Mouse (Mus musculus): ENCODE data around the gene Icam4. TPM values are rescaled to one million over a fixed set of nuclear protein-coding genes. Genes with fewer than 3 reads are reported as not detected.
"Not testable (repeated sequence)": the region's sequence is repeated elsewhere in the genome, so short reads cannot be mapped to it uniquely, and the experiment has no call there.

Icam4 gene
- total RNA-seq, 2 experiments from 2014 or later, result 0.53 to 0.79 TPM

DNA sequence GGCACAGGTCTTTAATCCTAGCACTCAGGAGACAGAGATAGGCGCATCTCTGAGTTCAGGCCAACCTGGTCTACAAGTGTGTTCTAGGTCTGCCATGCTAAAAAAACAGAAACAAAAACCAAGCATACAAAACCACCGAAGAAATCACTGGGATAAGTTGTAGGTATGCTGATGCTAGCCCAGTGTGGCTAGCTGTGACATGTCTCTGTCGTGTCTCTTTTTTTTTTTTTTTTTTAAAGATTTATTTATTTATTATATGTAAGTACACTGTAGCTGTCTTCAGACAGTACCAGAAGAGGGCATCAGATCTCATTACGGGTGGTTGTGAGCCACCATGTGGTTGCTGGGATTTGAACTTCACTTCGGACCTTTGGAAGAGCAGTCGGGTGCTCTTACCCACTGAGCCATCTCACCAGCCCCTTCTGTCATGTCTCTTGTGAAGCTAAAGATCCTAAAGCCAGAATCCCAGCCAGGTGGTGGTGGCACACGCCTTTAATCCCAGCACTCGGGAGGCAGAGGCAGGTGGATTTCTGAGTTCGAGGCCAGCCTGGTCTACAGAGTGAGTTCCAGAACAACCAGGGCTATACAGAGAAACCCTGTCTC, 18.1 kb upstream of the Icam4 start:
- intact Hi-C loops (cut with DNase I); DNase-seq: not testable (repeated sequence)

DNA sequence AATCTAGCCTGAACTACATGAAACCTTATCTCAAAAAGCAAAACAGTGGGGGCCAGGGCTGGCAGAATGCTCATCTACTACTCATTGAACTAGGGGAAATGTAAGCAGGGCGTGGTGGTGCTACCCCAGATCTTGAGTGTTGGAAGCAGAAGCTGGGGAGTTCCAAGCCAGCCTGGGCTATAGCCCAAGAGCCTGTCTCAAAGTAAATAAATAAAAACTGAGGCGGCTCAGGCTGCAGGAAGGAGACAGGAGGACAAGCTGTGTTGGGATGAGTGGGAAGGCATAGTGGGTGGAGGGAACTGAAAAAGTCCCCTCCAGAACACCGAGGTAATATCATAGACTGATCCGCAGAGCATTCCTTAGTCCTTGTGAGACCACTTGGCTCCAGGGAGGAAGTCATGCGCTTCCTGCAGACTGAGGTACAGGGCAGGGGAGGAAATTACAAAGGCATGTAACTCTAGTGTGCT, 17.3 kb upstream of the Icam4 start:
- intact Hi-C loops (cut with DNase I), result no loop called here
- peak; percentile 42 to 62 for DNase-seq

DNA sequence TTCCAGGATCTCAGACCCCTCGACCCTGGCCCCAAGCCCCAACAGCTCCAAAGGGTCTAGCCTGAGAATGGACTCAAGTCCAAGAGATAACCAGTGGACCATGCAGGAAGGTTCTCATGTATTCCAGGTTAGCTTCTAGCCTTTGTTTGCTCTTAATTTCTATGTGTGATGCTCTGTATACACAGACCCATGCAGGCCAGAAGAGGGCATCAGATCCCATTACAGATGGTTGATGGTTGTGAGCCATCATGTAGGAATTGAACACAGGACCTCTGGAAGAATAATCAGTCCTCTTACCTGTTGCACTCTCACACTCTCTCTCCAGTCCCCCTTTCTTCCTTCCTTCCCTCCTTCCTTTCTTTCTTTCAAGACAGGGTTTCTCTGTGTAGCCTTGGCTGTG, 16.8 kb upstream of the Icam4 start:
- intact Hi-C loops (cut with DNase I), result no loop called here

DNA sequence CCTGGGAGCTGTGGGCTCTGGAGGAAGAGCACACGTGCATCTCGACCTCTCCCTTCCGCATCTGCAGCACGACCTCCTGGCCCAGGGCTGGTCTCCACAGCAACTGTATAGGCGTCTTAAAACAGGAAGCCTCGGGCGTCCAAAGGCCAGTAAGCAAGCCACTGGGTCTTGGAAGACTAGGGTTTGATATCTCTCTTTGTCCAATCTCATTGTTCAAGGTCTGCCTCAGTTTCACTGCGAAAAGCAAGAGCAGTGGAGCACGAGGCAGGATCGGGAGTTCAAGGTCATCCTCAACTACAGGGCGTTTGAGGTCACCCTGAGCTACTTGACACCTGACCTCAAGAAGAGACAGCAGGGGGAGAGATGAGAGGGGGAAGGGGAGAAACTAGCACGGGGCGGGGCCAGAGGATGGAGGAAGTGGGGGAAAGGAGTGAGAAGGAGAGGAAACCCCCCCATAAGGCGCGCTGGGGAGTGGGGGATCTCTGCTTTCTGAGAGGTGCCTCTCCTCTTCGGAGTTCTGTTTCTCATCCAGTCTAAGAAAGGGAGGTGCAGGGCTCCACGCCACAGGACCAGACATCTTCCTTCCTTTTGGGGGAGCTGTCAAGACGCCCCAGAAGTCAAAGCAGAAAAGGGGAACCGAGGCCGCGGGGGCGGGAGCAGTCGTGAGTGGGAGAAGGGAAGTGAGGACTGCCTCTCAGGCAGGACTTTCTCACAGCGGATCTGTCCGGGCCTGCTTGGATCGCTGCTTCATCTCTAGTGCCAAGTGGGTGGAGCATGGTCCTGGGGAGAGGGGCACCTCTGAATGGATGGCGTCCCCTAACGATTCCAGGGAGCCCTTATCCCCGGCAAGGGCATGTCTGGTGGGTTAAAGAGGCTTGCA, 14.2 kb upstream of the Icam4 start:
- intact Hi-C loops (cut with DNase I), result no loop called here
- peak; percentile 70 to 77 for DNase-seq

More for the DNA sequence above, 16.8 kb upstream of the Icam4 start:
- no peak for DNase-seq

DNA sequence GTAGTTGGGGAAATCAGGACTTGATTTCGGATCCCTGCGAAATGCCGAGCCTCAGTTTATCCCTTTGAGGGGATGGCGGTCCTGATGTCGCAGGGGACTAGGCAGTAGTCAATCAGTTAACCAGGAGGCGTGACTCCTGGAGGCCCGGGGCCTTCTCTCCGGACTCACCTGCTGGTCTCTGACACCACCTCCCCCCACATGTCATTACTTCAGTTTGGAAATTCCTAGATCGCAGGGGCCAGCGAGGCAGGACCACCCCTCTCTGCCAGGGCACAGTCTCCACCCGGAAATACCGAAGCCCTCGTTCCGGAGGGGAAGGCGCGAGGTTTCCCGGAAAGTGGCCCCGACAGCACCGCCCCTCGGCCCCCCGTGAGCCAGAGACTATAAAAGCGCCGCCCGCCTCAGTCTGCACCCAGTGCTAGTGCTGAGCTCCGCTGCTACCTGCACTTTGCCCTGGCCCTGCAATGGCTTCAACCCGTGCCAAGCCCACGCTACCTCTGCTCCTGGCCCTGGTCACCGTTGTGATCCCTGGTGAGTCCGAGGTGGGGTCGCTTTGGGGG, 13.5 kb upstream of the Icam4 start, which contains the start of gene Icam1:
Icam1 (plus strand) TSS at position 415 of the 560 bp plus-strand sequence.
- peak; percentile 67 to 75 for DNase-seq
- intact Hi-C loops (cut with DNase I), result no loop called here

DNA sequence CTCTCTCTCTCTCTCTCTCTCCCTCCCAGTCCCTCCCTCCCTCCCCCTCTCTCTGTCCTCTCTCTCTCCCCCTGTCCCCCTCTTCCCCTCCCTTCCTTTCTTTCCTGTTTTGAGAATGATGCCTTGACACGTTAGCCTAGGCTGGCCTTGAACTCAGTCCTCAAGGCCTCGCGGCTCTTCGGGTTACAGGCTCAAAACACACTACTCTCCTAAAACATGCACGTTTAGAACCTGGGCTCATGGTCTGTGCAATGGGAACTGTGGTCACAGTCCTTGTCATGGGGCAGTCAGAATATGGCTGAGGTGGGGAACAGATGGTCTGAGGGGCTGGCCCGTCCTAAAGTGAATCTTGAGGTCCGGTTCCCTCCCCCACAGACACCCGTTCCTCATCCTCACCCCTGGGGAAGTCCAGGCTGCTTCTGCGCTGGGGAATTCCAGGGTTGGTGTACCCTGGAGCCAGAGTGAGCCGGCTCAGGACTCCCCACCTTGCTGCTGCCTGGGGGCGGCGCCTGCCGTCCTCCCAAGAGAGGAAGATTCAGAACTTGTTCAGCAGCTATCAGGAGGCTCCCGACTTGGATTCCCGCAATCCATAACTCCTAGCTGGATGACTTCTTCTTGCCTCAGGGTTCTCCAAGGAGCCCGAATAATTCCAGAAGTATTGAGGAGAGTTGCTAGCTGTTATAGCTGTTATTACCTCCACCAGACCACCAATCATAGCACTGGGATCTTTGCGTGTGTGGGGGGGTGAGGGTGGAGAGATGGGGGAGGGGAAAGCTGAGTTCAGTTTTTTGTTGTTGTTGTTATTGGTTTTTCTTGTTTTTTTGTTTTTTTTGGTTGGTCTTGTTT, 12.6 kb upstream of the Icam4 start:
- DNase-seq, result no peak
- intact Hi-C loops (cut with DNase I), result no loop called here

DNA sequence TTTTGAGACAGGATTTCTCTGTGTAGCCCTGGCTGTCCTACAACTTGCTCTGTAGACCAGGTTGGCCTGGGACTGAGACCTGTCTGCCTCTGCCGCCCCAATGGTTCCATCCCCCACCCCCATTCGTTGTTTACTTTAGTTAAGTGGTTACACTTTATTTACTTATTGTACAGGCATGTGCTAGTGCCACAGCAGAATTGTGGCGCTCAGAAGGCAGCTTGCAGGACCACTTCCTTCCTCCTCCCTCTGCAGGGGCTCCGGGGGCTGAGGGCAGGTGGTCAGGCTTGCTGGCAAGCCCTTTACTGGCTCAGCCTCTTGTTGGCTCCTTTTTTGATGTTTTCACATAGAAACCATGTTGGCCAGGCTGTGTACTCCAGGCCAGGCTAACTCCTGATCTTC, 12.0 kb upstream of the Icam4 start:
- intact Hi-C loops (cut with DNase I), result no loop called here
- no peak for DNase-seq

DNA sequence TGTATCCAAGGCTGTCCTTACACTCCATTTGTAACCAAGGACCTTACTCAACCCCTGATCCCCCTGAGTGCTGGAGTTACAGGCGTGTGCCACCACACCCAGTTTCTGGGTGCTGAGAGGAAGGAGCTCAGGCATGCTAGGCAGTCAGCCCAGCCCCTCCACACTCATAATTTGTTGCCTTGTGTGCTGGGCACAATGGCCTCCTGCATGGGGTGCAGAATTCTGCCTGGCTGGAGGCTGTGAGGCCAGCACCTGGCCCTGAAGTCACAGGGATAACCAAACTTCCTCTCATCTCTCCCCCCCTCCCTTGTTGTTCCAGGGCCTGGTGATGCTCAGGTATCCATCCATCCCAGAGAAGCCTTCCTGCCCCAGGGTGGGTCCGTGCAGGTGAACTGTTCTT, 10.6 kb upstream of the Icam4 start:
- no peak for DNase-seq
- intact Hi-C loops (cut with DNase I), result no loop called here

DNA sequence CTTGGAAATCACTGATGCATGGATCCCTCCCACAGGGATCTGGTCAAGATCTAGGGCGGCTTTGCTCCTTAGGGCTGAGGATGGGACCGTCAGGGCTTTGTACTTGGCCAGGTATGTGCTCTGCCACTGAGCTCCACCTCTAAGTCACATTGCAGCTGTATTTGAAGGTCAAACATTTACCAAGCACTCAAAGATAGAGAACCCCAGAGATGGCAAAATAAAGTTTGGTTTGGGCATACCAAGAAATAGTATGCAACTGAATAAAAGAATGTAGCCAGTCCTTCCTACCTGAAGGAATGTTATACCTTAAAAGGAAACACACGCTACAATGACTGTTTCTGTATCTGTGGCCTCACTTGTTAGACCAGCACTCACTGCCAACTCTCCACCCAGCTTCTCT, 7.8 kb upstream of the Icam4 start:
- intact Hi-C loops (cut with DNase I), result no loop called here
- DNase-seq, result no peak

DNA sequence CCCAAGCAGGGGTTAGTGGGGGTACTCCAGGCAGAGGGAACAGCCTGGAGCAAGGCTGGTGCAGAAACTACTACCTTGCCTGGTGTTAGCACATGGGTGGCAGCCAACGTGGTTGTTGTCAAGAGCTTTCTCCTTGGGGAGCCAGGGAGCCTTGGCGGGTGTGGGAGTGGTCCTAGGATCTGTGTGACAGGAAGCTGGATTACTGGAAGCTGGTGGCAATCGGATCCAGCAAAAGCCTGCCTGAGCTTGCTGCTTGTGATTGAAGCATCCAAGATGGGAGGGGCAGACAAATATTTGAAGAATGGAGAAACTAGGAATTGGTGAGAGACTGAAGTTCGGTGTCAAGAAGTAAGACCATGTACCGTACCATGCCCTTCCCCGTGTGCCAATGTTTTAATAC, 6.9 kb upstream of the Icam4 start:
- intact Hi-C loops (cut with DNase I), result no loop called here
- DNase-seq, result no peak

DNA sequence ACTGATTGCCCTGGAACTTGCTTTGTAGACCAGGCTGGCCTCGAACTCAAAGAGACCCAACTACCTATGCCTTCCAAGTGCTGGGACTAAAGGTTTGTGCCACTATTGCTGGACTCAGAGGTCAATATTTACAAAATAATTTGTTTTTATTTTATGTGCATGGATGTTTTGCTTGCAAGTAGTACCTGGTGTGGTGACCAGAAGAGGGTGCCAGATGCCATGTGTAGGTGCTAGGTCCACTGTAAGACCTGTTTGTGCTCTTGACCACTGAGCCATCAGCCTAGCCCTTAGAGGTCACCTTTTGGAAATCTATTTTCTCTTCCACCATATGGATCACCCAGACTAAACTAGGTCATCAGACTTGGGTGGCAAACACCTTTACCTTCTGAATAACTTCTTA, 6.4 kb upstream of the Icam4 start:
- DNase-seq, result no peak
- intact Hi-C loops (cut with DNase I), result no loop called here

DNA sequence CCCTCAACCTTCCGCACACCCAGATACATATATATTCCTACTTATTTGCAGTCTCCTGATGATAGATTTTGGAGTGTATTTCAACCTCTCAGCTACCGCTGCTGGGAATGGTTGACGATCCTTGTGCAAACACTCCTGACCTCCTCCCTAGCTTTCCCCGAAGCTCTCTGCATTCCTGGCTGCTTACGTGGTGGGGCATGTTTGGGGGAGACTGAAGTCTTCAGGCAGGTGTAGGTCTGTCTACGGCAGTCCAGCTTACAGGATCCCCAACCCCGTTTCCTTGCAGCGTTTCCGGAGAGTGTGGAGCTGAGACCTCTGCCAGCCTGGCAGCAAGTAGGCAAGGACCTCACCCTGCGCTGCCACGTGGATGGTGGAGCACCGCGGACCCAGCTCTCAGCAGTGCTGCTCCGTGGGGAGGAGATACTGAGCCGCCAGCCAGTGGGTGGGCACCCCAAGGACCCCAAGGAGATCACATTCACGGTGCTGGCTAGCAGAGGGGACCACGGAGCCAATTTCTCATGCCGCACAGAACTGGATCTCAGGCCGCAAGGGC, 3.8 kb upstream of the Icam4 start:
- intact Hi-C loops (cut with DNase I), result no loop called here
- DNase-seq, result no peak

DNA sequence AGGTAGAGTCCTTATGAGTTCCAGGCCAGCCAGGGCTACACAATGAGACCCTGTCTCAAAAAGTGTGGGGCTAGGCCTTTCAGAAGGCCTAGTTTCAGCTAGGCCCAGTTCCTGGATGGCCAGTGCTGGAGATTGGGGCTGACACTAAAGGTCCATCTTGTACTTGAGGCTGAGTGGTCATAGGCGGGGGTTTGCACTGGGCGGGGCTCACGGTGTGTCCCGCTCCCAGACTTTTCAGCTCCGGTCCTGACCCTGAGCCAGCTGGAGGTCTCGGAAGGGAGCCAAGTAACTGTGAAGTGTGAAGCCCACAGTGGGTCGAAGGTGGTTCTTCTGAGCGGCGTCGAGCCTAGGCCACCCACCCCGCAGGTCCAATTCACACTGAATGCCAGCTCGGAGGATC, 2.3 kb upstream of the Icam4 start:
- DNase-seq, result no peak
- intact Hi-C loops (cut with DNase I), result no loop called here

DNA sequence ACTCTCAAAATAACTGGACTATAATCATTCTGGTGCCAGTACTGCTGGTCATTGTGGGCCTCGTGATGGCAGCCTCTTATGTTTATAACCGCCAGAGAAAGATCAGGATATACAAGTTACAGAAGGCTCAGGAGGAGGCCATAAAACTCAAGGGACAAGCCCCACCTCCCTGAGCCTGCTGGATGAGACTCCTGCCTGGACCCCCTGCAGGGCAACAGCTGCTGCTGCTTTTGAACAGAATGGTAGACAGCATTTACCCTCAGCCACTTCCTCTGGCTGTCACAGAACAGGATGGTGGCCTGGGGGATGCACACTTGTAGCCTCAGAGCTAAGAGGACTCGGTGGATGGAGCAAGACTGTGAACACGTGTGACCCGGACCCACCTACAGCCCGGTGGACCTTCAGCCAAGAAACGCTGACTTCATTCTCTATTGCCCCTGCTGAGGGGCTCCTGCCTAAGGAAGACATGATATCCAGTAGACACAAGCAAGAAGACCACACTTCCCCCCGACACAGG, 1.3 kb upstream of the Icam4 start:
- no peak for DNase-seq

DNA sequence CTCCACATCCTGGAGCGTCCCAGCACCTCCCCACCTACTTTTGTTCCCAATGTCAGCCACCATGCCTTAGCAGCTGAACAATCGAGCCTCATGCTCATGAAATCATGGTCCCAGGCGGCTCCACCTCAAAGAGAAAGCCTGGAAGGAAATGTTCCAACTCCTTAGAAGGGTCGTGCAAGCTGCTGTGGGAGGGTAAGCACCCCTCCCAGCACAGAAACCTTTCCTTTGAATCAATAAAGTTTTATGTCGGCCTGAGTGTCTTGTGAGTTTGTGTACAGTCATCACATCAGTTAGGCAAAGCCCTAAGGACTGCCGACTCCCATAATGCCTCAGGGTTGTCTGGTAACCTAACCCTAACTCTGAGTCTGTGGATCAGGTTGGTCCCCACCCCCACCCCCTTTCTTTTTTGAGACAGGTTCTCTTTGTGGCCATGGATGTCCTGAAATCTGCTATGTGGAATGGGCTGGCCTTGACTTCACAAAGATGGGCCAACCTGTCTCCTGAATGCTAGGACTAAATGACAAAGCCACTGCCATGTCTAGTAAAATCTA, 538 bp upstream of the Icam4 start:
- no peak for DNase-seq
- intact Hi-C loops (cut with DNase I), result loop anchor here (2.0 kb wide), 1 partner anchor 26 kb away; the partner anchor contains the start of gene Mrpl4

More for the DNA sequence above, 1.3 kb upstream of the Icam4 start:
- intact Hi-C loops (cut with DNase I), result loop anchor here (2.0 kb wide), 1 partner anchor 25 kb away; the partner anchor contains the start of gene Mrpl4

DNA sequence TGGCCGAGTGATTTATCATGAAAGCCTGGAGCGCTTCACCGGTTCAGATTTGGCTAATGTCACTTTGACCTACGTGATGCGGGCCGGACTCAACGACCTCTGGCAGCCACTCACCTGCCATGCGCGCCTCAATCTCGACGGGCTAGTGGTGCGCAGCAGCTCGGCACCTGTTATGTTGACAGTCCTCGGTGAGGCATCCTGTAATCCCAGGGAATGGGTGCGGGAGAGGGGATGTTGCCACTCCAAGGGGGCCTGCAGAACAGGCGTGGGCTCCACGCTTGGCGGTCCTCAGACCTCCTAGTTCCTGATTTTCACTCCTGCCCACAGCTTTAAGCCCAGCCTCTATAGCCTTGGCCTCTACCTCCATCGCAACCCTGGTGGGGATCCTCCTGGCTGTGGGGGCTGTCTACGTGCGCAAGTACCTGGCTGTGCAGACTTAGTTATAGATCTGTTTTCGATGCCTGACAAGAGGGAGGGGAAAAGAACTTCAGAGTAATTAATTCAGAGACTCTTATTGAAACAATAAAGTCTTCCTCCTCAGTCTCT, 955 bp downstream of the Icam4 start:
- intact Hi-C loops (cut with DNase I), result loop anchor here (2.0 kb wide), 2 partner anchors 43 to 107 kb away; partner anchors contain the start of genes Fdx1l and Gm49373
- DNase-seq, result no peak

DNA sequence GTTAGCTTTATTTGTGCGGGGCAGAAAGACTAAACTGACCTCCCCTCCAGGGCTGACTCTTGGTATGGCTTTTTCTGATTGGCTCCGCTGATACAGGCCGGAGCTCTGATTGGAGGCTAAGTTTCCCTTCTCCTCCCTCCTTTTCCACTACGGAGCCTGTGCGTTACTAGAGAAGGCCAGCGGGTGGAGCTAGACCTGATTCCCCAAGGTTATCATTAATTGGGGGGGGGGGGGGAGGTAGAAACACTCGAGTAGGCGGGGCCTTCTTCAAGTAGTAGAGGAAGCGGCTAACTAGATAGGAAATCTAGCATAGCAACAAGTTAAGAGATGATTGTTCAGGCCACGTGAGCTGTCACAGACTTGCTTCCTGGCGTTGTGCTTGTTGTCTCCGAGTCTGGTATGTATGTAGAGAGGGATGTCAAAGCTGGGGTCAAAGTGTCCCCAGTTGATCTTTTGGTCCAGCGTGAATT, 1.6 kb downstream of the Icam4 start:
- intact Hi-C loops (cut with DNase I), result loop anchor here (2.0 kb wide), 2 partner anchors 42 to 106 kb away; partner anchors contain the start of genes Fdx1l and Gm49373

DNA sequence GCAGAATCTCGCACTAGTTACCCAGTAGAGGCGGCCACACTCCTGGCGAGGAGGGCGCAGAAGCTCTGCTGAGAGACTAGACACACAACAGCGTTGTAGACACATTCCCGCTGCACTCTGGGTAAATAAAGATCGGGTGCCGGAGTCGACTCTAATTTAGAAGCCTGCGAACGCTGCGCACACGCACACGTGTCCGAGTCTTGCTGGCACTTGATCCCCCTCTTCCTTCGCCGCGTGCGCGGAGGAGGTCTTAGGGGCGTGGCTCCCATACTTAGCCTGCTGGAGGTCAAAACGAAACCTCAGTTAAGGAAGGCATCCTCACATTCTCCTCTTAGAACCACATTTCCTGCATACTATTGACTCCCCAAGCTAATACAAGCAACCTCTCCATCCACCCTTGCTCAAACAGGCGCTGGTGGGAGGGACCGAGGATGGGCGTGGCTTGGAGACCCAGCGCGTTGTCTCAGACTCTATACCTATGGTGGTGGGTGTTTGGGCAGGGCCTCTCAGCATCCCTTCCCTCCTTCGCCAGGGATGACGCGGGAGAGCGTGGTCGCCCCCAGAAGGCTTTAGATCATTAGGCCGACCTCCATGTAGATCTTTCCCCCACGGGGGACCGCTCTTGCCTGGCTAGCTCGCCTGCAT, 2.2 kb downstream of the Icam4 start:
- DNase-seq, result peak; percentile 65 to 77
- intact Hi-C loops (cut with DNase I), result loop anchor here (2.0 kb wide), 2 partner anchors 41 to 105 kb away; partner anchors contain the start of genes Fdx1l and Gm49373

More for the DNA sequence above, 1.6 kb downstream of the Icam4 start:
- DNase-seq, result peak; percentile 90

All from heart, postnatal 10 days (tissue).